Mouse (Mus musculus): ENCODE results near the gene Pde4d.

DNA sequence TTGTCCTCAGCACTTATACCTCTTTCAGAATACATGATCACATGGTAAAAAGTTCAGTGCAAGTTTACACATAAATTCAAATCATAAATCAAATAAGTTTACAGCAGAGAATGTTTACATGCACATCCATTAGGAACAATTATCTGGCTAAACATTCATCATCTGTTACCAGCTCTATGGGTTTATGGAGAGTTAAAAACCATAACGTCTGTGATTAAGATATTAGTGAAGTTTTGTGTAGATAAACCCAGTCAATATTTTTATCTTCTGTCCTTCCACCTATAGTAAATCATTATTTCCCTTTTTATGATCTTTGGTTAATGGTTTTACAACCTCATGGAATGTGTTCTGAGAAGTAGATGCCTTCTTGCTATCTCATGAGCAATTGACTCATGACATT is 168.5 kb downstream of the Pde4d start:
- TF ChIP-seq SMC3 (IDR thresholded peaks at IDR 0.05; ENCODE audit: low read depth, low read length) (no peak), POLR2A (IDR thresholded peaks at IDR 0.05; ENCODE audit: control insufficient read depth in 1 of 2, insufficient read depth in 1 of 2, low read depth in 1 of 2, low read length in 2 of 2, poor library complexity in 1 of 2) (no peak), MEF2A (IDR thresholded peaks at IDR 0.05; ENCODE audit: extremely low read depth, insufficient replicate concordance, low read depth, low read length, poor library complexity, severe bottlenecking) (no peak), CTCF (IDR thresholded peaks at IDR 0.05 in 2 of 3, conservative IDR thresholded peaks at IDR 0.05 in 1 of 3; ENCODE audit: control insufficient read depth in 1 of 3, insufficient read depth in 1 of 3, low read depth in 2 of 3, low read length in 3 of 3, poor library complexity in 1 of 3, severe bottlenecking in 1 of 3) (no peak), TBP (IDR thresholded peaks at IDR 0.05; ENCODE audit: low read depth, low read length) (no peak)

All from MEL (cell line).